Mouse (Mus musculus) stomach, embryonic 16.5 days (tissue): ENCODE data around the gene Spin1. TPM values are rescaled to one million over a fixed set of nuclear protein-coding genes. Genes with fewer than 3 reads are reported as not detected.

Experiments used
- ATAC-seq: fragments of 200-750 bp; cut with Nextera tagmentation; 2 replicates; pipeline ENCODE4 v1.8.0; 2017; ENCODE audit warnings: moderate number of reproducible peaks, moderate TSS enrichment; ENCODE audit not compliant: insufficient read depth, low FRiP score
- H3K27ac ChIP-seq: fragments of 300-500 bp; sonication (generic); 2 replicates; pipeline ENCODE4 v1.5.1; 2014; ENCODE audit warnings: low read length
- H3K27me3 ChIP-seq: fragments of 300-500 bp; sonication (generic); 2 replicates; pipeline ENCODE4 v1.6.1; 2014; ENCODE audit warnings: low read length, control low read depth, mixed read lengths; ENCODE audit not compliant: control insufficient read depth, insufficient read depth
- H3K36me3 ChIP-seq: fragments of 300-500 bp; sonication (generic); 2 replicates; pipeline ENCODE4 v1.6.1; 2014; ENCODE audit warnings: low read length; ENCODE audit not compliant: control insufficient read depth, insufficient read depth
- H3K4me1 ChIP-seq: fragments of 300-500 bp; sonication (generic); 2 replicates; pipeline ENCODE4 v1.6.1; 2014; ENCODE audit warnings: low read length, control low read depth, mixed read lengths; ENCODE audit not compliant: control insufficient read depth, insufficient read depth
- H3K4me2 ChIP-seq: fragments of 300-500 bp; sonication (generic); 2 replicates; pipeline ENCODE4 v1.6.1; 2014; ENCODE audit warnings: low read depth, low read length, mixed read lengths
- H3K4me3 ChIP-seq: fragments of 300-500 bp; sonication (generic); replicated peaks from 2 replicates; pipeline ENCODE4 v1.5.1; 2014; ENCODE audit warnings: mild to moderate bottlenecking, low read length
- H3K9ac ChIP-seq: fragments of 300-500 bp; sonication (generic); 2 replicates; pipeline ENCODE4 v1.6.1; 2014; ENCODE audit warnings: low read length
- H3K9me3 ChIP-seq: fragments of 300-500 bp; sonication (generic); replicated peaks from 2 replicates; pipeline ENCODE4 v1.6.1; 2016; ENCODE audit warnings: low read length, control low read depth; ENCODE audit not compliant: control insufficient read depth
- WGBS: fragments of 180-500 bp; shearing (Covaris S2); extraction: QIAGEN DNeasy Blood & Tissue Kit; methylation state at CpG from one replicate; pipeline ENCODE4 v1.1.7; 2014; 5-methylcytosine and 5-hydroxymethylcytosine counted together
- polyA plus RNA-seq: library from polyadenylated mRNA; unstranded; fragments of >200 nt; fragmentation: Nextera tagmentation; extraction: Ambion mirVana; gene quantifications from 2 replicates; pipeline ENCODE4 v1.2.1, GENCODE M21; 2015

The Spin1 gene
- polyA plus RNA-seq, 1 experiment from 2014 or later = 64.8 TPM

GRCm38 (mm10) chr13:51089058-51089457 is 11.6 kb upstream of the Spin1 start:
- Histone ChIP-seq H3K9ac (no peak overlapping the region), H3K36me3 (no peaks in the 10 kb centered on the region), H3K4me1 (no peaks in the 10 kb centered on the region), H3K4me2 (no peak overlapping the region), H3K4me3 (no peak overlapping the region), H3K9me3 (no peaks in the 10 kb centered on the region), H3K27me3 (no peaks in the 10 kb centered on the region), H3K27ac (no peak overlapping the region)
- ATAC-seq = no peak
- 82% methylated on average over 4 of the region's 4 CpGs for WGBS

GRCm38 (mm10) chr13:51090105-51090661 is 10.5 kb upstream of the Spin1 start:
- H3K4me1 ChIP-seq = 0 out of 2 replicates have a peak, but pooled peaks cover 2% of the 10 kb centered on the region
- H3K27me3 ChIP-seq = no peaks in the 10 kb centered on the region
- no peak overlapping the region for H3K9ac ChIP-seq
- 37% methylated on average over 5 of the region's 5 CpGs for WGBS
- H3K4me3 ChIP-seq = no peak overlapping the region
- no peaks in the 10 kb centered on the region for H3K36me3 ChIP-seq
- H3K27ac ChIP-seq = no peak overlapping the region; the same call in 1 of the 2 replicates
- peak; percentile 76 for ATAC-seq
- no peak overlapping the region for H3K4me2 ChIP-seq
- no peaks in the 10 kb centered on the region for H3K9me3 ChIP-seq

GRCm38 (mm10) chr13:51093430-51093829 is 7.2 kb upstream of the Spin1 start:
- 81% methylated on average over 5 of the region's 5 CpGs for WGBS

GRCm38 (mm10) chr13:51094323-51095195 is 6.1 kb upstream of the Spin1 start:
- H3K4me1 ChIP-seq = 0 out of 2 replicates have a peak, but pooled peaks cover 2% of the 10 kb centered on the region
- no peak overlapping the region for H3K27ac ChIP-seq
- 0 out of 2 replicates have a peak, but pooled peaks have one; percentile 6 for ATAC-seq
- H3K4me2 ChIP-seq = no peak overlapping the region
- H3K9ac ChIP-seq = no peak overlapping the region
- WGBS = 69% methylated on average over 16 of the region's 16 CpGs
- no peaks in the 10 kb centered on the region for H3K9me3 ChIP-seq
- H3K4me3 ChIP-seq = no peak overlapping the region
- no peaks in the 10 kb centered on the region for H3K27me3 ChIP-seq
- H3K36me3 ChIP-seq = no peaks in the 10 kb centered on the region

More at GRCm38 (mm10) chr13:51093430-51093829, 7.2 kb upstream of the Spin1 start:
- no peak overlapping the region for H3K9ac ChIP-seq
- H3K4me2 ChIP-seq = no peak overlapping the region
- H3K27me3 ChIP-seq = no peaks in the 10 kb centered on the region
- no peaks in the 10 kb centered on the region for H3K36me3 ChIP-seq
- H3K9me3 ChIP-seq = no peaks in the 10 kb centered on the region
- H3K4me3 ChIP-seq = no peak overlapping the region
- H3K27ac ChIP-seq = no peak overlapping the region
- no peak for ATAC-seq
- 0 out of 2 replicates have a peak, but pooled peaks cover 2% of the 10 kb centered on the region for H3K4me1 ChIP-seq

- H3K4me1 ChIP-seq = 0 out of 2 replicates have a peak, but pooled peaks cover 2% of the 10 kb centered on the region
- H3K27me3 ChIP-seq = no peaks in the 10 kb centered on the region
- ATAC-seq = 0 out of 2 replicates have a peak, but pooled peaks have one; percentile 5
- WGBS = 64% methylated on average over 7 of the region's 7 CpGs
- no peaks in the 10 kb centered on the region for H3K9me3 ChIP-seq
- no peak overlapping the region for H3K27ac ChIP-seq
- H3K9ac ChIP-seq = no peak overlapping the region
- H3K36me3 ChIP-seq = no peaks in the 10 kb centered on the region
- H3K4me2 ChIP-seq = no peak overlapping the region
- H3K4me3 ChIP-seq = no peak overlapping the region
Measured at GRCm38 (mm10) chr13:51095196-51095715, 5.4 kb upstream of the Spin1 start.

- H3K9ac ChIP-seq = no peak overlapping the region
- 90% methylated on average over 6 of the region's 6 CpGs for WGBS
- H3K27ac ChIP-seq = no peak overlapping the region
- no peak for ATAC-seq
- H3K4me3 ChIP-seq = no peak overlapping the region
- H3K36me3 ChIP-seq = no peaks in the 10 kb centered on the region
- H3K4me1 ChIP-seq = 0 out of 2 replicates have a peak, but pooled peaks cover 2% of the 10 kb centered on the region
- no peak overlapping the region for H3K4me2 ChIP-seq
- no peaks in the 10 kb centered on the region for H3K27me3 ChIP-seq
- no peaks in the 10 kb centered on the region for H3K9me3 ChIP-seq
Measured at GRCm38 (mm10) chr13:51096644-51097043, 4.0 kb upstream of the Spin1 start.

- peak overlapping the region; percentile 94 for H3K9ac ChIP-seq
- peak overlapping the region; percentile 74 for H3K4me2 ChIP-seq
- 4% methylated on average over 26 of the region's 26 CpGs for WGBS
- 0 out of 2 replicates have a peak, but pooled peaks cover 5% of the 10 kb centered on the region for H3K36me3 ChIP-seq
- peaks cover 12% of the 10 kb centered on the region for H3K4me1 ChIP-seq
- peak overlapping the region; percentile 83 for H3K4me3 ChIP-seq
- peak overlapping the region; percentile 86 for H3K27ac ChIP-seq
- H3K27me3 ChIP-seq = no peaks in the 10 kb centered on the region
- no peak for ATAC-seq
- H3K9me3 ChIP-seq = 0 out of 2 replicates have a peak, but pooled peaks cover 5% of the 10 kb centered on the region
Measured at GRCm38 (mm10) chr13:51099560-51100232, 984 bp upstream of the Spin1 start.

- Histone ChIP-seq H3K4me2 (peak overlapping the region; percentile 60), H3K4me1 (peaks cover 10% of the 10 kb centered on the region), H3K9ac (peak overlapping the region; percentile 94), H3K9me3 (0 out of 2 replicates have a peak, but pooled peaks cover 5% of the 10 kb centered on the region), H3K27ac (peak overlapping the region; percentile 95), H3K27me3 (no peaks in the 10 kb centered on the region), H3K36me3 (0 out of 2 replicates have a peak, but pooled peaks cover 5% of the 10 kb centered on the region), H3K4me3 (peak overlapping the region; percentile 83)
- ATAC-seq = peak; percentile 80
- under 1% methylated on average over 64 of the region's 89 CpGs for WGBS
Measured at GRCm38 (mm10) chr13:51101016-51101776, 516 bp downstream of the Spin1 start.
